In the genomic region with DNA sequence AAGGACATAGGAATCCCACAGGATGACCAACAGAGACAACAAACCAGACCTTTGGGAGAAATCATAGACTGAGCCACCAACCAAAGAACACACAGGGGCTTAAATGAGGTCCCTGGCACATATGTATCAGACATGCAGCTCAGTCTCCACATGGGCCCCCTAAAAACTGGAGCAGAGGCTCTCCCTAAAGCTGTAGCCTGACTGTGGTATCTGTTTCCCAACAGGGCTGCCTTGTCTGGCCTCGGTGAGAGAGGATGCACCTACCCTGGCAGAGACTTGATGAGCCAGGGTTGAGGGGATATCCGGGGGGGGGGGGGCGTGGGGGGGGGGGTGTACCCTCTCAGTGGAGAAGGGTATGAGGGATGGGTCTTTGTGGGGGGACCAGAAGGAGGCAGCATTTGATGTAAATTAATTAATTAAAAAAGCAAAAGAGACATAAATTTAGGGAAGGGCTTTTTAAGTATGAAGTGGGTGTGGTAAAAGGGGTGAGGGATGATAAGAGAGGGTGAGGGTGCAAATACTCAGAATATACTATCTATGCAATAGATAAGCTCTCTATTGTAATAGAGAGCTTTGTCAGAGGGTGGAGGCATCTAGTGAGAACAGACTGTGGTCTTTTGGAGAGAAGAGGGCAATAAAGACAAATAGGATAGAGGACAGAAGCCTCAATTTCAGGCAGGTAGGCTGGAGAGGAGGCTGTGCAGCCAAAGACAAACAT, we compare ENCODE assay signal across 1 mouse cellular context.
TF ChIP-seq lines count a peak whose summit lies in the region.

No protein-coding gene starts in this region.

TF ChIP-seq in MEL, 35 proteins besides CTCF, POLR2A, EP300 and RAD21 (continued from another document):
- TF ChIP-seq TAL1 (IDR thresholded peaks at IDR 0.05; ENCODE audit: low read length): no peak
- TF ChIP-seq JUND (IDR thresholded peaks at IDR 0.05; ENCODE audit: low read depth, low read length): no peak
- no peak for TF ChIP-seq USF1 (IDR thresholded peaks at IDR 0.05; ENCODE audit: low read depth, low read length)
- TF ChIP-seq GATA1 (IDR thresholded peaks at IDR 0.05; ENCODE audit: low read depth, low read length): peak; percentile 82
